Mouse (Mus musculus) kidney, adult 2 months (tissue): ENCODE measurements around the gene Akap1.

Source experiments
- CTCF ChIP-seq: fragments of 200-500 bp; conservative IDR thresholded peaks from 2 replicates; pipeline ENCODE4 v1.5.1; 2011; ENCODE audit warnings: low read depth, mild to moderate bottlenecking, control low read depth, low read length, moderate library complexity, mixed read lengths; ENCODE audit not compliant: insufficient read depth, insufficient read length
- POLR2A ChIP-seq: fragments of 200-500 bp; IDR thresholded peaks from one replicate; pipeline ENCODE4 v1.6.1; 2011; ENCODE audit warnings: low read depth, low read length, control low read depth

GRCm38 (mm10) chr11:88878011-88878410 lies 13.6 kb upstream of the Akap1 start:
- TF ChIP-seq CTCF (no peak), POLR2A (no peak)
